Mouse (Mus musculus) lung, postnatal 10 days (tissue): ENCODE data around the gene Map3k21.

Experiments used
- DNase-seq: peaks from one replicate; pipeline ENCODE4 v3.0.0; 2021

Gene Map3k21

DNA sequence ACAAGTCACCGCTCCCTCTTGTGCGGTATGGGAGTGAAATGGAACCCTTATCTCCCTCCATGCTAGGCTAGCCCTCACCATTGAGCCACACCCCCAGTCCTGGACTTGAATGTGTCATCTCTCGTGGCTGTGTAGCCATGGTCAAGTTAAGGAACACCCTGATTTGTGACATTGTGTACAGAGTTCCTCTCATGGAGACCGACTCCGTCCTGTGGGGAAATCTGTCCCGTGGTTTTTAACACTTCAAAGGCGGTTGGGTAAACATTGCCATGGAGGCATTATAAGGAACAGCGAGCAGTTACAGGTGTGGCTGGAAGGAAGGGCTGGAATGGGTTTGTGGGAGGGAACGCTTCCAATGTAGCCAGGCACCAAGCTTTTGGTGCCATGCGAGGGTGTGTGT is 6.8 kb downstream of the Map3k21 start:
- peak; percentile 33 for DNase-seq

GRCm38 (mm10) chr8:125918719-125919118 is 8.5 kb downstream of the Map3k21 start:
- DNase-seq = no peak

DNA sequence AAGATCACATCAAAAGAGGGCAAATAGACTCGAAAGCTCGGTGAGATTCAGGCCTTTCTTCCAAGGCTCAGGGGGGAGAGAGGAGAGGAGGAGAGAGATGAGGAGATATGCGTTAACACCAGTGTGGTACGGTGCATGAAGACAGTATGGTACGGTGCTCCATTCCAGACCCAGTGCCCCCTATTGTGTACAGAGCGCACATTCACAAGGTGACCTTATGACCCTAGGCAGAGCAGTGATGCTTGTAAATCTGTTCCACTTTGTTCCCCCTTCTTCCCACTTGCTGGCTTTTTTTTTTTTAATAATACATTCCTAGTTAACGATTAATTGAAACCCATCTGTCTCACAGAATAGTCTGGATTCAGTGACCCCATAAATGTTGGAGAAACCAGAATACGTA is 9.3 kb downstream of the Map3k21 start:
- no peak for DNase-seq

DNA sequence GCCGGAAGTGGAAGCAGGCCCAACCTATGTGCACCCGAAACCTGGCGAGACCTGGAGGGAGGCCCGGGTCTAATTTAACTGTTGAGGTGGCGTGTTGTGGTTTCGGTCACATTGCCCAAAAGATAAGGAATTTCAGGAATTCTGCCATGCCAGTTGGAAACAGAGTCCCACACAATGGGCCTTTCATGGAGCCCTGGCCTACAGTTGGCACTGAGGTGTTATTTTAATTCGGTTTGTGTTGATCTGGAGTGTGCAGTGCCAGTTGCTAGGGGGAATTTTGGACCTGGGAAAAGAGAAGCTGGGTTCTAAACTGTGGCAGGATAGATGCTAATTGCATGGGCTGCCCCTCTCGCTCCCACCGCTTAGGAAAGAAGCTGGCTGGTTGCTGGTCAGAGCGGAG is 10.0 kb downstream of the Map3k21 start:
- no peak for DNase-seq

DNA sequence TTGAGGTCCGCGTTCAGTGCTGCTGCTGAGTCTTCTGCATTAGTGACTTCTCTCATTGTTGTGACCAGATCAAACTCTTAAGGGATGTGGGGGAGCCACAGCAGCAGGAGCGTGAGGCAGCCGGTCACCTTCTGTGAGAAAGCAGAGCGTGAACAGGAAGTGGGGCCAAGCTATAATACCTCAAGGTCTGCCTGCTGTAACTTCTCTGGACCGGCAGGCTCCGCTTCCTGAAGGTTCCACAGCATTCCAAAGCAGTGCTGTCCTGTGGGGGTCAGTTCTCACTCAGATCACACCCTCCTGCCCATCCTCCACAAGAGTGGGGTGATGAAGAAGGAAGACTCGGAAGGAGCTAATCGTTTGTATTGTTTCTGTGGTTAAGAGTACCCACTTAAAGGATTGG is 10.5 kb downstream of the Map3k21 start:
- no peak for DNase-seq

DNA sequence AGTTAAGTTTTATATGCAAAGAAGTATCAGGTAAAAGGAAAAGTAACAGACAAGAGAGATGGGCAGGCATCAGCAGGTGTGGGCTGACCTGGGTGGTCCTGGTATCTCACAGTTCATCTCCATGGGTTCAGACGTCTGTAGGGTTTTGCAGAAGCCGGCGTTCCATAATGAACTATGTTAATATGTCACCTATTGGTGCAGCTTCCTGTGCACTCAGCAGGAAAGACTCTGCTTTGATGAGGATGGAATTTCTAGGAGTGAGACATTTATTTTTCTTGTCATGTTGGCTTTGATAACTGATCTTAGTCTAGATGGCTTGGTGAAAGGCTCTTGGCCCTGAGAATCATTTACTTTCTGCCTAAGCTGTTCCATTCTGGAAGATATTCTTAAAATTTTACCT is 12.1 kb downstream of the Map3k21 start:
- DNase-seq = no peak

- no peak for DNase-seq
Measured at GRCm38 (mm10) chr8:125926636-125927035, 16.4 kb downstream of the Map3k21 start.

- DNase-seq = no peak
Measured at GRCm38 (mm10) chr8:125930276-125931046, 20.2 kb downstream of the Map3k21 start.

- no peak for DNase-seq
Measured at GRCm38 (mm10) chr8:125931822-125932221, 21.6 kb downstream of the Map3k21 start.

- peak; percentile 70 for DNase-seq
Measured at GRCm38 (mm10) chr8:125935649-125936048, 25.4 kb downstream of the Map3k21 start.

GRCm38 (mm10) chr8:125944511-125944910 is 34.3 kb downstream of the Map3k21 start:
- peak; percentile 38 for DNase-seq

- no peak for DNase-seq
Measured at GRCm38 (mm10) chr8:125948696-125949308, 38.6 kb downstream of the Map3k21 start.

GRCm38 (mm10) chr8:125950007-125950940 is 40.0 kb downstream of the Map3k21 start:
- DNase-seq = peak; percentile 90

GRCm38 (mm10) chr8:125955671-125956070 is 45.4 kb downstream of the Map3k21 start:
- DNase-seq = peak; percentile 36

DNA sequence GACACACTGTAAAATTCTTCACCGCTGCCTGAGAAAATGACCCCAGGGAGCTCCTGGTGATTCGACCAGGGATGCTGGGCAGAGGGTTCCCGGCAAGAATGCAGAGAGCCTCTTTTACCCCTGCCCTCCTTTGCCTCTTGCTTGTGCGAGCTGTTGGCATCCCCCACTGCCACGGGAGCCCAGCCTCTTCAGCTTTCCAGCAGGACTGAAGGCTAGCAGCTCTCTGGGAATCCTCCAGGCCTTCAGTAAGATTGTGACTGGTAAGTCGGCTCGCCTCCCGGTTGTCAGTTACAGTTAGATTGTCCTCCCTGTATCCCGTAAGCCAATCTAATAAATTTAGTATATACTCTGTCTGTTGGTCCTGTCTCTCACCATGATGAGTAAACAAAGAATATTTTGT is 46.5 kb downstream of the Map3k21 start:
- no peak for DNase-seq

- no peak for DNase-seq
Measured at GRCm38 (mm10) chr8:125957226-125957993, 47.2 kb downstream of the Map3k21 start.

DNA sequence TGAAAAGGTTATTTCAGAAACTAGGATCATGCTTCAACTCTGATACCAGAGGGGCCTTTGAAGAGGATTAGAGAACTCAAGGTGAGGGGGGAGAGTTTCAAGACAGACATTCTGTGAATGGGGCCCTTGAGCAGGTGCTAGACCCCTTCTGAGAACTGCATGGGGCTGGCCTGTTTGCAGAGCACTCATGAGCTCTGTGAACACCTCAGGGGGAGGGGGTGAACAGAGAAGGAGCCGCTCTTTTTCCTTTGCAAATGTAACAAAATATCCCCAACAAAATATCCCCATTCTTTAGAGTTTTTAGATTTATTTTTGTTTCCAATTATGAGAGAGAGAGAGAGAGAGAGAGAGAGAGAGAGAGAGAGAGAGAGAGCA is 47.7 kb downstream of the Map3k21 start:
- no peak for DNase-seq

- DNase-seq = no peak
Measured at GRCm38 (mm10) chr8:125959363-125959771, 49.1 kb downstream of the Map3k21 start.

DNA sequence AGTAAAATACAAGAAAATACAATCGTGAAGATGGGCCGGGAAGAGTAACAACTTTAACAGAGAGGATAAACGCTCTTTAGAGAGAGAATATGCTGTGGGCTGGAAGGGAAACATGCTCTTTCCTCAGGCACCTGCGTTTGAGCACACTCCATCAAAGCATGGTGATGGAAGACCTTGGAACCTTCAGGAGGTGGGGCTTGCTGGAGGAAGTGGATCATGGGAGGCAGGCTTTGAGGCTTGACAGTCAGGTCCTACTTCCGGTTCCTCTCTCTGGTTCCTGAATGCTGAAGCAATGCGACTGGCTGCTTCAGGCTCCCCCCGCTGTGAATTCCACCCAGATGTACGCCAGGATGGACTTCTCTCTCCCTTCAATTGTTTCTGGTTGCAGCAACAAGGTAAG is 49.8 kb downstream of the Map3k21 start:
- no peak for DNase-seq

- DNase-seq = no peak
Measured at GRCm38 (mm10) chr8:125961790-125962189, 51.5 kb downstream of the Map3k21 start.

DNA sequence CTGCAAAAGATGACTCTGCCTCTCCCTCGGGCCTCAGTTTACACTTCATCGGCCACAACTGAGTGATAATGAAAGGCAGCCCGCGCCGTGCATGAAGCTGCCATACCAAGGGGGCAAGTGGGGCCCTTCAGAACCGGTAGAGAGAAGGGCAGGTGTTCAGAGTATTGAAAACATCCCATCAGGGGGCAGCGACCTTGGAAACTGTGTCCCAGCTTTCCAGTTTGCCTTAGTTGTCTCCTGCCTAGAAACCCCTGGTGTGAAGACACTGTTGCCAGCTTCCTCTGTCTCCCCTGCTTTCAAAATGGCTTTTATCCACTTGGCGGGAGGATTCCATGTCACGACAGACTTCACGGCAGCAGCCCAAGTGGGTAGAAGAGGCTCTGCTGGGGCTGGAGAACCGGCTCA is 53.6 kb downstream of the Map3k21 start:
- no peak for DNase-seq

GRCm38 (mm10) chr8:125971336-125971735 is 61.1 kb downstream of the Map3k21 start:
- DNase-seq = no peak

DNA sequence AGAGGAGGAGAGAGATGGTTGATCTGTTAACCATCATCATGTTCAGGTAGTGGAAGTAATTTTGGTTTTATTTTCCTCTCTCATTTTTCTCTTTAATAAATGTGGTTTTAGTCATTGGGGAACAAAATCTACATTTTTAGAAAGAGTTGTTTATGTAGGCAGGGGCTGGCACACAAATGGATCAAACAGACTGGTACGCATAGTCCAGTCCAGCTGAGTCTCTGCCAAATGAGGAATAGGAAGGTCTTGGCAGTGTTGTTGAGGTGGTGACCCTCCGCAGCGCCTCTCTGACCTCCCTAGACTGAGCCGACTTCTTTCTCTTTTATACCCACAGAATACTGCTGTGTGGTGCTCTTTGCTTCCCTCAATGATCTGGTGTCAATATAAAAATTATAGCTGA is 65.7 kb downstream of the Map3k21 start:
- DNase-seq = no peak
